Mouse (Mus musculus): ENCODE measurements at regions not wholly inside any gene's neighbourhood (a gene's known extent, or its start where the extent isn't known, plus 50 kb on each side); places are given as distances from the start of the nearest gene placed in this dataset.

- no peak for DNase-seq (ENCODE audit: low spot score)
Measured at GRCm38 (mm10) chrX:10984894-10985293, 270.1 kb downstream of the Mid1ip1 start.

GRCm38 (mm10) chrX:10991871-10992210, 277.0 kb downstream of the Mid1ip1 start:
- DNase-seq (ENCODE audit: low spot score): no peak

- no peak for DNase-seq (ENCODE audit: low spot score)
Measured at GRCm38 (mm10) chrX:10992211-10993004, 277.6 kb downstream of the Mid1ip1 start.

DNA sequence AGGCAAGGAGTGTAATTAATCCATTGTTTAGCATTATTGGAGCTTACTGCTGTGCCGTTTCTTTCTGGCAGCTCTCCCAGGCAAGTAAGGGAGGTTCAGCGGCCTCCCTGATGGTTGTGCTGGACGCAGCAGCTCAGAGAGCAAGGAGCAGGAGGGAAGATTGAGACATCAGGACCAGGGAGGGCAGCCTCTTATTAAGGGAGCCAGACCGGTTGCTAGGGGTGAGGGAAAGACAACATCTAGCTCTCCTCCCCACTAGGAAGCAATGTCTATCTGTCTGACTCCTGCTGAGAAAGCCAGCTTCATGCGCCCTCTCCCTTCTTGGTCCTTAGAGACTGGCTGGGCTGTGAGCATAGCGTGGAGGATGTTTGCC, 278.2 kb downstream of the Mid1ip1 start:
- DNase-seq (ENCODE audit: low spot score): no peak

DNA sequence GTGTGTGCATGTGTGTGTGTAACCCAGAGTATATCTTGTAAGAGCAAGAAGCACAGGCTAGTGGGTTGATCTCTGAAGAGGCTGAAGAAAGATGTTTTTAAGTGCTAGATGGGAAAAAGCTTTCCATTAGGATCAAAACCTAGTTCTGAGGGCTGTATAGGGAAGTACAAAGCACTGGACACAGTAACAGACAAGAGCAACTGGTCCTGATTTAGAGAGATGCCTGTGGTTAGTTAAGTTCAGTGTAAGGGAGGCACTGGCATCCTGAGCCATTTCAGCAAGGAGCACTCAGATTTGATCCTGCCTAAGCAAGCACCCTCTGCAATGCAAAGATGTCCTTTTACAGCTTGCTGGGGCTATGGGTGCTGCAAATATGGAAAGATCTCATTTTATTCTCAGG, 280.1 kb downstream of the Mid1ip1 start:
- DNase-seq (ENCODE audit: low spot score): no peak

DNA sequence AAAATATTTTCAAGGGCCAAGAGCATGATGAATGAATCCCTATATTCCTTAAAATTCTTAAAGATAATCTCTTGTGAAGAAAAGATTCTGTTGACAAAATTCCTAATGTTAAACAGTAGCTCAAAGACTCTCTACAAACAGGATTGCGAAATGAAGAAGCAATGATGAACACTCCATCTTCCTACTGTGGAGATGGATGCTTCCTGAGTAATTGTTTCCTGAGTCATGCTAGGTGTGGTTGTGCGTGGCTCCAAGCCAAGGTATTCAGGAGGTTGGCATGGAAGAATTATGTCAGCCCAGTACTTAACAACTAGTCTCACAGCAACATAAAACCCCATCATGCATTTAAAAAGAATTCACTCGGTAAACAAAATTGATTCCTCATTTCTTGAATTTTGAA, 286.4 kb downstream of the Mid1ip1 start:
- DNase-seq (ENCODE audit: low spot score): no peak

DNA sequence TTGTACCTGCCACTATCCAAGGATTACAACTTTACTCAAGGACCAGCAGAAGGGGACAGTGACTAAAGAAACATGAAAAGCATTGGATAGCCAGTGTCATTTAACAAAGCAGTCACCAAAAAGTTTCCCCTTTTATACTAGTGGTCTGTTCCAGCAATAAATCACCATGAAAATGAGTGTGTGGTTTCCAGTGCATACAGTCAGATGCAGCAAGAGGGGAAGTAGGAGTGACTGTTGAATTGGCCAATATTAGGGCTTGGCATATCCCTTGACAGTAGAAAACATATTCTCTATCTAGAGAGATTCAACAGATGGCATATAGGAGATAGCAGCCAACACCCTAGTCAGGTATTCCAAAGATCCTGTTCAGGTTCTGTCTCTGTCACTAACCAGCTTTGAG, 259.8 kb upstream of the H2al1a start:
- DNase-seq (ENCODE audit: low spot score): no peak

DNA sequence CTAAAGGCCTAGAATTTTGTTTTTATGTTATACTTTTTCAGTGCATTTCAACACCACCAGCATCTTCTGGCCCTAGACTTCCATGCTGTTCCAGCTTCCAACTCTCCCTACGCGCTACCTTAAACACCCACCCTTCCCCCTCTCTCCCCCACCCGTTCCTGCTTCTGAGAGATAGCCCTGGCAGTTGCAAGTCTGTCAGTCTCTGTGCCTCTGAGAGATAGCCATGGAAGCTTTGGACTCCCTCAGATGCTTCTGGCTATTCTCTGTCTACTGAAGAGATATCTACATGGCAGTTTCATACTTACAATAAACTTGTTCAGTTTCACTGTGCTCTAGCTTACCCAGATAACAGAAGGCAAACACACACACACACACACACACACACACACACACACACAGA, 252.3 kb upstream of the H2al1a start:
- no peak for DNase-seq (ENCODE audit: low spot score)

DNA sequence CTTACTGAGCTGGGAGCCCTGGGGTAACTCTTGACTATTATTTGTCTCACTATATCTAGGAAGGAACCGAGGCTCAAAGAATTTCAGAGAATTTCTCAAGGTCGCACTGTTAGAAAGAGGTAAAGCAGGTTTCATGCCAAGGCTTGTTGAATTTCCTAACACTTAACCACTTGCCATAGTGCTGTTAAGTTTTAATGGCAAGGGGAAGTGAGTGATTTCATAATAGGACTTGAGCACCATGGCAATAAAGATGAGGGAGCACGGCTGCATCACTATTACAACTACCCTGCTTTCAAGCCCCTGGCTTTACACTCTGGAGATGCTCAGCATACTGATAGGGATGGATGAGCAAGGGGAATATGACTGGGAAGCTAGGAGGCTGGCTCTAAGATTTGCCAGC, 216.9 kb upstream of the H2al1a start:
- no peak for DNase-seq (ENCODE audit: low spot score)

DNA sequence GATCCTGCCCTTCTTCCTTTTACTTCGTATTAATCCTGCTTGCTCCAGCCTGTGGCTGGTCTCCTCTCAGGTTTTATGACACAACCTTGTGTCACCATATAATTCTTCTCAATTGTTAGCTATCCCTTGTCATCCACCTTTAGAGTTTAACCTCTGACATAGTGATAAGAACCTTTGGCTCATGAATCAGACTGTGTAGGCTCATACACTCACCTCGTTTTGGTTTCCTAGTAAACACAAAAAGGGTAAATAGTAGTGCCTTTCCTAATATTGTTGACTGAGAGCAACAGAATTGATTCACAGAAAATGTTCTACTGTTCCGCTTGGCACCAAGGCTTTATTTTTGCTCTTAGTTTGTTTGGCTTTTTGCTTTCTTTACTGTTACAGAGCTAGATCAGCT, 216.2 kb upstream of the H2al1a start:
- DNase-seq (ENCODE audit: low spot score): no peak

DNA sequence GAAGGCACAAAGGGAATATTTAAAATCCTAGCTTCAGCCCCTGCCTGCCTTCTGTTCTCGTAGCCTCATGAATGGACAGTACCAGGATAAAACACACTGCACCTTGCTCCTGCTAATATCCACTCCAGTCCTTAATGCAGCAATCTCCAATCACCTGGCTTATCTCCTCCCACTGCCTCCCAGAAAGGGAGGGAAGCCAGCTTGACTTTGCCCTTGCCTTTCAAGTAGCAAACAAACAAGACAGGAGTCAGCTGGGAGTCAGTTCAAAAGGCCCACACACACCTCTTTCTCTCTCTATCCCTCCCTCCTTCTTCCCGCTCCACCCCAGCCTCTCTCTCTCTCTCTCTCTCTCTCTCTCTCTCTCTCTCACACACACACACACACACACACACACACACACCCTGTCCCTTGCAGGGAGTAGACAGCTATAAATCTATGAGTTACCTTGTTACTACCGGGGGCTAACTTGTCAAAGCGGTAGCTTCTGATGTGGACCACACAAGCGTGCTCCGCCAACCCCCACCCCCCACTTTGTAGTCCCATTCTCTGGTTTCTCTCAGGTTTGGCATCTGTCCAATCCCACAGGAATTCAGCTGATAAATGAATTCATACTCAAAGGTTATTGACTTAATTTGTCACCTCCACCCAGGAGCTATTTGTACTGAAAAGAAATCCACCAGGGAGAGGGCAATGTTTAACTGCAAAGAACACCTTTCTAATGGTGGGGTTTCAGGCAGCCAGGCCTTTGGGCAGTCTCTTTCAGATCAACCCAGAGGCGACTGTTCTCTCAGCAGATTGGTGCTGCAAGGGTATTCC, 212.6 kb upstream of the H2al1a start:
- DNase-seq (ENCODE audit: low spot score): no peak

GRCm38 (mm10) chrX:11087913-11088312, 211.1 kb upstream of the H2al1a start:
- no peak for DNase-seq (ENCODE audit: low spot score)

GRCm38 (mm10) chrX:11088506-11088905, 210.6 kb upstream of the H2al1a start:
- DNase-seq (ENCODE audit: low spot score): no peak

DNA sequence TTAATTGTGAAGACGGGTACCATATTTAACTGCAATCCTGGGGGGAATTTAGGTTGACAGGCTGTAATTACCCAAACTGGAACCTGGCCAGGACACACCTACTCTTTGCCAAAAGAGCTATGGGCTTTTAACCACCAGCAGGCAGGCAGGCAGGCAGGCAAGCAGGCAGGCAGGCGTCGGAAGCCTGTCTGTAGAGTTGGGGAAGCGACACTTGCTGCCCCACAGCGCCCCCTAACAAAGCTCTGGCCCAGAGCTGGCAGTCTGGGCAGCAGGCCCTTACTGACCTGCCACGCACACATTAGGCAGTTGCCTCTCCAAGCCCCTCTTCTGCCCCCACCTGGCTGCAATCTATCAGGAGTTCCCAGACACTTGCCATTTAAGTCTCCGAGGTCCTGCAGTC, 208.6 kb upstream of the H2al1a start:
- no peak for DNase-seq (ENCODE audit: low spot score)

DNA sequence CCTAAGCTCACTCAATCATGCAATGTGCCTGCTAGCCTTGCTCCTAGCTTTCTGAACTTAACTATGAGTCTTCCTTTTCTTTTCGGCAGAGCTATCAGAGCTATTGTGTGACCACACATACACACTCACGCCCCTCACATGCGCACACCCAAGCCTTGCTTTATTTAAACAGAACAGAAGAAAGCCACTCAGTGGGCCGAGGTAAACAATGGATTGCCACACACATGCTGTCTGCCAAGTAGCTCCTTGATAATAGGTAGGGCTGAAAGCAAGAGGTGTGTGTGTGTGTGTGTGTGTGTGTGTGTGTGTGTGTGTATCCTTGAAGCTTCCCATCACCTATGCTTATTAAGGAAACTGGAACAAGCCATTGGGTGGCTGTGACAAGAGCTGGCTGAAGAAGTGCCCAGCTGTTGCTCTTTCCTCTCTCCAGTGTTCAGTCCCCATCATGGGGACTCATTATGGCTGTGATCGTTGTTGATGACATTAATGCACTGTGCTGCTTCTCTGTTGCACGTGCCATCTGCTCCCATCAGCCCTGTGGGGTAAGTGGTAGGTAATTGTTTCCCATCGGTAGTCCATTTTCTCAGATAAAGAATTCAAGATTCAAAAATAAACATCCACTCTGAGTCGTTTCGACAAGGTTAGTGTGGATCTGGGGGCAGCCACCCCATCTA, 201.3 kb upstream of the H2al1a start:
- no peak for DNase-seq (ENCODE audit: low spot score)

- DNase-seq (ENCODE audit: low spot score): no peak
Measured at GRCm38 (mm10) chrX:11098366-11098765, 200.7 kb upstream of the H2al1a start.

- DNase-seq (ENCODE audit: low spot score): no peak
Measured at GRCm38 (mm10) chrX:11099146-11100087, 199.6 kb upstream of the H2al1a start.

GRCm38 (mm10) chrX:11100935-11101334, 198.1 kb upstream of the H2al1a start:
- no peak for DNase-seq (ENCODE audit: low spot score)

GRCm38 (mm10) chrX:11131253-11131652, 167.8 kb upstream of the H2al1a start:
- no peak for DNase-seq (ENCODE audit: low spot score)

DNA sequence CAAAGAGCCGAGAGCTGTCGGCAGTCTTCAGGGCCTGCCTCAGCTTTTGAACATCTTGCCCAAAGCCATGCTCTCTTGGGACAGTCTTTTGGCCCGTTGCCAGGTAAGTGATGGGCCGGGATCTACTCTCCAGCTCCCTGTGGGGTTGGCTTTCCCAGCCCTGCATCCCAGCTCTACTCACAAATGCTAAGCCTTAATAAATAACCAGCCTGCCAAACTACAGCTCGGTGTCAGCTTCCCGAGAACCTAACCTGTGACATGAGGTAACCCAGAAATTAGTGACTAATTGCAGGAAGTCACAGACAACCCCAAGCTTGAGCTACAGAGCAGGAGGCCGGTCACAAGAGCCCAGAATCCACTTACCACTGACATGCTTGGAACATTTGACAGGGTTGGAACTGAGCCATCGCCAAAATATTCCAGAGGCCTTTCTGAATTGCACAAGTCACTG, 159.1 kb upstream of the H2al1a start:
- no peak for DNase-seq (ENCODE audit: low spot score)

GRCm38 (mm10) chrX:11141294-11141693, 157.8 kb upstream of the H2al1a start:
- DNase-seq (ENCODE audit: low spot score): no peak

DNA sequence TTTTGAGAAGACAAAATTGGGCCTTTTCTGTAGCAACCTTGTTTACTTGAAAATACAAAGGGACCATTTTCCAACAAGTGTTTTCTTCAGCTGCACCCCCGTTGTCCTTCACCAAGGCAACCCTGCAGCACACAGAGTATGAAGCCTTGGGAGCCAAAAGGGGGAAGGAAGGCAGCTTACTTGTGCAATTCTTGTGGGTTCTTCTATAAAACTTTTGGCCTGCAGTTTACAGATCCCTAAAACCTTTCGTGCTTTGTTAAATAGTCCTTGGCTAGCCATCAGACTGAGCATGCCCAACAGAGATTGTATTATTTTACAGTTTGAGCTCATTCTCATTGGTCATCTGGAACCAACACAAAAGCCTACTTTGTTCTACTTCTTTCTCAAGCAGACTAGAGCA, 140.6 kb upstream of the H2al1a start:
- no peak for DNase-seq (ENCODE audit: low spot score)
